Mouse (Mus musculus): Measurements from ENCODE around the gene Kif3c.

Kif3c gene

DNA sequence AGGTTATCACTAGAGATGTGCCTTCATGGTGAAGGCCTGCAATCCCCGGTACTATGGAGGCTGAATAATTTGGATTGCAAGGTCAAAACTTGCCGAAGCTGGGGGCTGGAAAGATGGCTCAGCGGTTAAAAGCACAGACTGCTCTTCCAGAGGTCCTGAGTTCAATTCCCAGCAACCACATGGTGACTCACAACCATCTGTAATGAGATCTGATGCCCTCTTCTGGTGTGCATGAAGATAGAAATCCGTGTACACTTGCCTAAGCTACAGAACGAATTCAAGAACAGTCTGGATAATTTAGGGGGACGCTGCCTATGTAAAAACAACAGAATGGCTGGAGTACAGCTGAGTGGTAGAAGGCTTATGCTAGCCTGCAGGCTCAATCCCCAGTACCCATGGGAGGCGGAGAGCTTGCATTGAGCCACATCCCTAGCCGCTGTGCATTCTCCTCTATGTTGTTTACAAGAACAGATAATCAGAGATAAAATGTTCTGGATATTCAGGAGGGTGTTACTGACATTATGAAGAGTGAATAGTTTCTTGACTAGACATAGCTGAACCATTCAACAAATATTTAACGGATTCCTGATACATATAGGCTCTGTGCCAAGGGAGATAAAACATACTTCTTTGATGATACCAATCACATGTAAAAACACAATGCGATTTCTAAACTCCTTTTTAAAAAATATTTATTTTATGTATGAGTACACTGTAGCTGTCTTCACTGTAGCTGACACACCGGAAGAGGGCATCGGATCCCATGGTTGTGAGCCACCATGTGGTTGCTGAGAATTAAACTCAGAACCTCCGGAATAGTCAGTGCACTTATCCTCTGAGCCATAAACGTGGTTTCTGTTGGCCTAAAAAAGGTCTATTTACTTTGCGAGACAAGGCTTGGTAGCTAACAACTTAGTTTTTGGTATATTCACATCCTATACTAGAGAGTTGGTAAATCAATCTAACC lies 60.7 kb downstream of the Kif3c start:
- peak; percentile 85 for DNase-seq

DNA sequence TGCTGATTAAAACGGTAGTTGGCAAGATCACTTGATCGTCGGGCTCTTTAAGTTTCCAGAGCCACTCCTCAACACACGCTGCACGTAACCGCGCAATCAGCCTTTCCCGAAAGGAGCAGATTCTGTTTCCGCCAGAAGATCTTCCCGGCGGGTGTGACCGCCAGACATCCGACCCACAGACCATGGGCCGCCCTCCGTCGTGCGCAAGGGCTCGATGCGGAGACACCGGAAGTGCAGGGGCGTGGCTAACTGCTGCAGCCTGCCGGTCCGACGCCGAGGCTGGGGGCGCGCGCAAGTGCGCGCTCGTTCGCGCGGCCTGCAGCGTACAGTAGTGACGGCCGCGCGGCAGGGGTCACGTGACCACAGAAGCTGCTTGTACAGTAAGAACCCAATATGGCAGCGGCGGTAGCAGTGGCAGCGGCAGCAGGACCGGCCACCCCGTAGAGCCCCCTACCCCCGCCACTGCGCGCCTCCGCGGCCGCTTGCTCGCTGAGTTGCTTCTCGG lies 61.6 kb downstream of the Kif3c start, which contains the start of gene Asxl2:
Gene Asxl2, plus strand, starts transcription at position 328 of the 505 bp plus-strand sequence.
- DNase-seq = peak; percentile 100

DNA sequence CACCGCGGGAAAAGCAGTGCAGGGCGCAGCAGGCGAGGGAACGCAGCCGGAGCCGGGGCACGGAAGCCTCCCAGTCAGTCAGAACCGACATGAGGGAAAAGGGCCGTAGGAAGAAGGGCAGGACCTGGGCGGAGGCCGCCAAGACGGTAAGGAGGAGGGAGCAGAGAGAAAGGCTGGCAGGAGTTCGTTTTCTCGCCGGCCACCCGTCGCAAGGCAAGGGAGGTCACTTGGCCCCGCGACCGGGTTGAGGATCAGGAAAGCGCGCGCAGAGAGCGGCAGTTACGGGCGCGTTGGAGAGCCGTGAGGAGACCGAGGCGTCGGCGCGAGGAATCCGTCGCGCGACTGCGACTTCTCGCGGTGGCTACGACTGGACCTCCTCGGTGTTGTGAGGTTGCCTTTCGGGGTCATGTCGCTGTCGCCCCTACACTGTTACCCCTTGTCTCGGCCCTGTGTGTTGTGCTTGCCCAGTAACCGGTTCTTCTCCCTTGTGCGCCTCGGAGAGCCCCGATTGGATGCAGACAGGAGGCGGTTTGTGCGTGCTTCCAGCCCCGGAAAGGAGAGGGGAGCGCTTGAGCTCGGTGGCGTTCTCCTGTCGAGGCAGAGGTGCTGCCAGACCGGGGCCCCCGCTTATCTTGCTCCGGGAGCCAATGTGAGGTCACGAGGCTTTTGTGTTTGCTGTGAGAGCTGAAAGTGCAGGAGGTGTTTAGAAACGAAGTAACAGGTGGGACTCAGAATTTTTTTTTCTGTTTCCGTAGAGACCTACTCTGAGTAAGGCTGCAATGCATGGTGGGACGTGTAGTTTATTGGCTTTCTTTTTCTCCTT lies 62.3 kb downstream of the Kif3c start:
- peak; percentile 99 for DNase-seq

DNA sequence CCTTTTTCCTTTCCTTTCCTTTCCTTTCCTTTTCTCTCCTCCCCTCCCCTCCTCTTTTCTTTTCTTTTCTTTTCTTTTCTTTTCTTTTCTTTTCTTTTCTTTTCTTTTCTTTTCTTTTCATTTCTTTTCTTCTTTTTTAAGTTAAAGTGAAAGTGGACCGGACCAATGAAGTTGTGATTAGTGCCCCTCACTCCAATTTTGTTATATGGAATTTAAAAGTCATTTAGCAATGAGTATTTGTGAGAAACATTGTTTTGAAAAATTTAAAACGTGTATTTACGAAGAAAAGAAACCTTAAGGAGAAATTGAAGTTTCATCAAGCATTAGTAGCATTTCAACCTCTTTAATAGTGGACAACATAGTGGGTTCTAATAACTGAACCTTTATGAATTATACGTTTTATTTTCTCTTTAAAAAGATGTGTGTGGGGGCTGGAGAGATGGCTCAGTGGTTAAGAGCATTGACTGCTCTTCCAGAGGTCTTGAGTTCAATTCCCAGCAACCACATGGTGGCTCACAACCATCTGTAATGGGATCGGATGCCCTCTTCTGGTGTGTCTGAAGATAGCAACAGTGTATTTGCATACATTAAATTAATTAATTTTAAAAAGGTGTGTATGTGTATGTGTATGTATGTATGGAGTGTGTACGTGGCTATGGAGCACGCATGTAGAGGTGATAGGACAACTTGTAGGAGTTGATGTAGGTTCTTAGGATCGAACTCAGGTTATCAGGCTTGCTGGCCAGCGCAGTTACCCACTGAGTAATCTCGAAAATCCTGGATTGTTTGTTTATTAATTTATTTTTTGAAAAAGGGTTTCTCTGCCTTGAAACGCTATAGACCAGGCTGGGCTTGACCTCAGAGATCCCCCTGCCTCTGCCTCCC lies 63.2 kb downstream of the Kif3c start:
- DNase-seq = peak; percentile 81

DNA sequence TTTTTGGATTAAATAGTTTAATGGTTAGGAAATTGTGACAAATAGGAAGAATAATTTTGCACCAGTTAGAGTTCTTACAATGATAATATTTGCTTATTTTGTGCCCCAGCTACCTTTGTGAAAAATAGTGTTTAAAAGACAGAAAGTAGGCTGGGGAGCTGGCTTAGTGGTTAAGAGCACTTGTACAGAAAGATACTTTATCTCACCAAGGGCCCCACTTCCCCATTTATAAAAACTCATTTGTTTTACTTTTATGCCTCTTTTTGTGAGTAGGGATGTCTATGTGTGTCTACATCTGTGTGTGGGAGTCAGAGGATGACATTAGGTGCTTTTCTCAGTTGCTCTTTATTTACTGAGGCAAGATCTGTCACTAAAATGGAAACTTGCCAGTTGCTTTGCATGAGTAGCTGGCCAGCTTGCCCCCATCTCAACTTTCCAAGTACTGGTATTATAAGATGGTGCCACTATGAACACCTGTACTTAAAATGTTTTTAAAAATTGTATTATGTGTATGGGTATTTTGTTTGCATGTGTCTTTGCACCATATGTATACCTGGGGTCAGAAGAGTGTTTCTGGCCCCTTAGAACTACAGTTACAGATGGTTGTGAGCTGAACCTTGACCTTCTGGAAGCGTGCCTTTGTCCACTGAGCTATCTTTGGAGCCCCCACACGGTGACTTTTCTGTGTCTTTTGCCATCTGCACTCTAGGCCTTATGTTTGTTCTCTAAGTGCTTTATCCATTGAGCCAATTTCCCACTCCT lies 64.9 kb downstream of the Kif3c start:
- peak; percentile 74 for DNase-seq

DNA sequence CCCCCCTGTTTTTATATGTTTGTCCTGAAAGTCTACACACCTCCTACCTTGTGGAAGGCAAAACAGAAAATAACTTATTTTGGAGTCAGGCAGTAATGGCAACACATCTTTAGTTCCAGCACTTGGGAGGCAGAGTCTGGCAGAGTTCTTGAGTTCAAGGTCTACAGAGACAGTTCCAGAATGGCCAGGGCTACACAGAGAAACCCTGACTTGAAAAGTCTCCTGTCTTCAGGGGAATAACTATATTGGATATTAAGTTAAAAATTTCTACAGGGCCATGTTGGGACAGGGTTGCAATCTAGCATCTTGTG lies 65.5 kb downstream of the Kif3c start:
- peak; percentile 36 for DNase-seq

DNA sequence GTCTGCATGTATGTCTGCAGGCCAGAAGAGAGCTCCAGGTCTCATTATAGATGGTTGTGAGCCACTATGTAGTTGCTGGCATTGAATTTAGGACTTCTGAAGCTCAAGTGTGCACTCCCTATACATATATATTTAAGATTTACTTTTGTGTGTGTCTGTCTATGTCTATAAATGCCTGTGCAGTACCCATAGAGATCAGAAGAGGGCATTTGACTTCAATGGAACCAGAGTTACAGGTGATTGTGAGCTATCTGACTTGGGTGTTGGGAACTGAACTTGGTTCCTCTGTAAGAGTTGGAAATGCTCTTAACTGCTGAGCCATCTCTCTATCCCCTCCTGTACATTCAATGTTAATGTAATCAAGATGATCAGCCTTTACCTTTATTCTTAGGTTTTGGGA lies 66.1 kb downstream of the Kif3c start:
- DNase-seq = no peak

DNA sequence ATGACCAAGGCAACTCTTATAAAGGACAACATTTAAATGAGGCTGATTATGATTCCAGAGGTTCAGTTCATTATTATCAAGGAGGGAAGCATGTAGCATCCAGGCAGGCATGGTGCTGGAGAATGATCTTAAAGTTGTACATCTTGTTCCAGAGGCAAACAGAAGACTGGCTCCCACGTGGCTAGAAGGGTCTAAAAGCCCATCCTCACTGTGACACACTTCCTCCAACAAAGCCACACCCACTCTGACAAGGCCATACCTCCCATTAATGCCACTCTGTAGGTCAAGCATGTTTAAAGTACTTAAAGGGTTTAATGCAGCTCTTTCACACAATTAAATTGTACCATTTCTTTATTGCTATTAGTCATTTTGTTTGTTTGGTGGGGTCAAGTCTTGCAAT lies 68.8 kb downstream of the Kif3c start:
- DNase-seq = peak; percentile 81

DNA sequence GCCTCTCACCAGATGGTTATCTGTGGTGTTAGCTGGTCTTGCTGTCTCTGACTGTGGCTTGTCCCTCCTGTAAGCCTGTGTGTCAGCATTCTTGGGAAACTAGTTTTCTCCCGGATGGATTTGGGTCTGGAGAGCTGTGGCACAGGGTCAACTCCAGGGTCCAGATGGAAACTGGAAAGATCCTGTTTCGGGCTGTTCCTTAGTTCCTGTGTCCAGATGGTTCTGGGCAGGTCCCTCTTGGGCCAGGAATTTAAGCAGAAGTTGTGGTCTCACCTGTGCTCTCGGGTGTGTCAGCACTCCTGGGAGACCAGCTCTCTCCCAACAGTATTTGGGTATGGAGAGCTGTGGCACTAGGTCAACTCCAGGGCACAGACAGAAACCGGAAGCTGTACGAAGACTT lies 71.5 kb downstream of the Kif3c start:
- no peak for DNase-seq

DNA sequence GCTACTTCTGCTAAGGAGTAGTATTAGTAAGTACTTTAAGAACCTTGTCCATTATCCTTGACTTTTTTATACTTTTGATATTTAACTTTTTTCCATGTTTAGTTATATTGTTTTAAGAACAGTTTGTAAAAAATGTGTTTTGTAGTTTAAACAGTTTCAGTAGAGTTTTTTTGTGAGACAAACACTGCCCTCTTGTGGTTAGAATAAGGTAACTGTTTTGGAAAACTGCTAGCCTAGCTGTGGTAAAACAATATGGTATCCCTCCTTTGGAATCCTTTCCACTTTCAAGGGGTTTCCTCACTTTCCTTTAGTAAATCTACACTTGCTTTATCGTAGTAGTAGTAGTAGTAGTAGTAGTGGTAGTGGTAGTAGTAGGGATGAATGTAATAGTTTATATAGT lies 72.9 kb downstream of the Kif3c start:
- no peak for DNase-seq

DNA sequence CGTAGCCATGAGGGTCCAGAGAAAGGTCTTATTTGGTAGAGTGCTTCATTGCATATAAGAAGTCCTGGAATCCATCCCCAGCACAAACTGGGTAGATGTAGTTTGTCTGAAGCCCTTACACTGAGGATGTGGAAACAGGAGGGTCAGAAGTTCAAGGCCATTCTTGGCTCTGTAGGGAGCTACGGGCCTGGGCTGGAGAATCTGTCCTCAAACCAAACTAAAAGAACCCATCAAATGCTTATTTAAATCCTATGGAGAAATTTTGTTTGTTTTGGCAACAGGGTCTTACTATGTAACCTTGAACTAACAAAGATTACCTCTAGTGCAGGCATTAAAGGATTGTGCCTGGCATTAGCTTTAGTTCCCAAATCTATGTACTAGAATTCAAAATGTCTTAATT lies 76.0 kb downstream of the Kif3c start:
- no peak for DNase-seq

DNA sequence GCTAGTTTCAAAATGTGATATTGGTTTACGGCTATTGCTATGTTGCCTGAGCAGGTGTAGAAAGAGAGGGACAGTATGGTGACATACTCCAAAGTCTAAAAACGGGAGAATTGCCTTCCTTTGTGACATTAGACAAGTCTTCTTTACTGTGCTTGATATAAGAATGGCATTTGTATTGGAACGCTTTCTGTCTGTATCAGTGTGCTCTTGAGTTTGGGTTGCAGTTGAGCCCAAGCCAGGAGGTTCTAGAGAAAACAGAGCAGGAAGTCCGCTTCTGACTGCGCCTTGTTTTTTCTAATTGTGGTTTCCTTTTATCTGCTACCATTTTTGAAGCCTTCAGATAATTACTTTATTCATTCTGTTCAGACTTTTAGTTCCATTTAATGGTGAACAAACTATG lies 76.4 kb downstream of the Kif3c start:
- DNase-seq = no peak

DNA sequence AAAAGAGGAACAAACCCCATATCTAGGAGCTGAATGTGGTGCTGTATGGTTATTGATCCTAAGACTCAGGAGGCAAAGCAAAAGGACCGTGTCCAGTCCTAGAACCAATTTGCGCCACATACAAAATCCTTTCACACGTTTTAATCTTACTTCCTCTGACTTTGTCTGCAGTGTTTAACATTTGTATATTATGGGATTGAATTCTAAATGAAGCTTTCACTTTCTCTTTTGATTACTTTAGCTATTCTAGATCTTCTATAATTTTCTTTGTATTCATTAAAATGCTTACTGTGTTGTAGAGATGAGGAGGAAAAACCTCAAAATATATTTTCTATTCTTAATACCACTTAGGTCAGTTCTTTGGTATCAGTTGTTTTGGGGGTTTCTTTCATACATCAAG lies 88.6 kb downstream of the Kif3c start:
- DNase-seq = no peak

Measured in heart, adult 11 months (tissue).